Mouse (Mus musculus) kidney, postnatal 36 days (tissue): ENCODE measurements around the gene Scarf2.

ENCODE experiments used
- DNase-seq, 2 experiments: peaks; one replicate each; pipeline ENCODE4 v3.0.0; 2021 to 2022; ENCODE audit warnings: mixed read lengths in 2 of 2

The Scarf2 gene

DNA sequence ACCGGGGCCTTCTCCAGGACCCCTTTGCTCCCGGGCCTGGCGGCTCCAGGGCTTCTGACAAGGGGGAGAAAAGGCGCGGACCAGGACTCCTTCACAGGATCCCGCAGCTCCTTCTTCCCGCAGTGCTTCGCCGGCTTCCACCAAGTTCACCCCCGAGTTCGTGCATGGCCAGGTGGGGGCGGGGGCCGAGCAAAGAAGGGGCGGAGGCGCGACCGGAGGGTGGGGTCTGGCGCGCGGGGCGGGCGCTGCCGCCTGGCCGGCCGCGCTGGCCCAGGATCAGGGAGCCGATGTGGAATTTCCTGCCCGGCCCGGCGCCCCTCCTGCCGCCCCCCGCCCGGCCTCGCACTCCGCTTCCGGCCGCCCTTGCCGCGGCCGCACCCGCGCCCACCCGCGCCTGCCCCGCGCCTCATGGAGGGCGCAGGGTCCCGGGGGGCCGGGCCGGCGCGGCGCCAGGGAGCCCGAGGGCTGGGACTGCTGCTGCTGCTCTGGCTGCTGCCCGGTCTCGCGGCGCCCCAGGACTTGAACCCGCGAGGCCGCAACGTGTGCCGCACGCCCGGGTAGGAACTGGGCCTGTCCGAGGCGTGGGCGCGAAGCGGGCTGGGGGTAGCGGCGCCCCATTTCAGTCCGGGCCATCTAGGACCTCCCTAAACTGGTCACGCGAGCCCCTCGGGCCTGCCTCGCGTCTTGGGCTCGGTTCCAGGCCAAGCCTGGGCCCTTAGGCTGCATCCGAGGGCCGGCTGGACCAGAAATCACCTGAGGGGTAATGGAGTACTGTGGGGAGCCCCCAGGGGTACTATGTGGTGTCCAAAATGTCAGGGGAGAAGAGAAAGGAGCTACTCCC, at the start of gene Scarf2:
Gene Scarf2, plus strand, starts transcription at position 312 of the 841 bp plus-strand sequence.
- DNase-seq: peak; percentile 52 to 74

DNA sequence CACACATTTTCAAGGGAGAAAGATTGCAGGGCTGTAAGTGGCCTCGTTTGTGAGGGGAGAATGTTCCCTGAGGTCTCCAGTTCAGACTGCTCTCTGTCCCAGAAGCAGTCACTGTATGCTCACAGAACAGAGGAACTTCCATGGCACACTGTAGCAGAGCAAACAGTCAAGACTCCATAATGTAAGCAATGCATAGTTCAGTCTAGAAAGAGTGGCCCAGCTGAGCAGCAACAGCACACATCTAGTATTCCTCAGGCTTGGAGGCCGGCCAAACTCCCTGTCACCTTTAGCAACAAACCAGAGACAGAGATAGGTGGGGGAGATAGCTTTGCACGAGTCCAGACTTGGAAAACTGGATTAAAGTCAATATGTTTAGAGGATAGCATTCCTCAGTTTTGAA, 44.1 kb upstream of the Scarf2 start:
- peak in 1 of 2 experiments; percentile 57 for DNase-seq

DNA sequence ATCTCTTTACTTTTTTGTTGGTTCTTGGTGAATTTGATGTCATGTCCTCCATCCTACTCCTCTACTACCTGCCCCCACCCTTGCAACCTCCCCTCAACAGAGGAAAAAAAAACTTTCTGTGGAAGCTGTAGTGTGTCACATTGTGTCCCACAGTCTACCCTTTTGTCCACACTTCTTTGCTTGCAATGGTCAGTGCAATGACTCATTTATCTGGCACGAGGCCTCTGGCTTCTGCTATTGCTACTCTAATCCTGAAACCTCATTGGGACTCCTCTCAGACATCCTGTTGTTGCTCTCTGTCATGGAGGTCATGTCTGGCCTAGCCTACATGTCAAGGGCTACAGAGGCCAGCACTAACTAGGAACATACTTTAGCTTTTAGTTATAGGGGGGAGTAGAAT, 43.4 kb upstream of the Scarf2 start:
- peak in 1 of 2 experiments; percentile 43 for DNase-seq

DNA sequence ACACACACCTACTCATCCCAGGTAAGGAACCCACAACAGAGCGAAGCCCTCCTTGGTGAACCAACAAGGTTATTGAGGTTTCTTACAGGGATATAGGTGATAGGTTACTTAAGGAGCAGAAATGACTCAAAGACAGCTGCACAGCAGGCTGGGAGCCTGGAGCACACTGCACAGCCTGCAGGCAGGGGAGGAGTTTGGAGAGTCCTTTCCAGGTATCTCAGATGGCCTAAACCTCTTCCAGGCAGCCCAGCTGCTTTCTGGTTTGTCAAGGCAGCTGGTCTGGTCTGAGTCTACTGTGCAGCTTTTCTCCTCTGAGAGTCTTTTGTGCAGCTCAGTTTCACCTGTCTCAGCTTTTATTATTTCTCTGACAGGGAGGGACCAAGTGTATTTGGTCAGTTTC, 39.3 kb upstream of the Scarf2 start:
- no peak for DNase-seq

DNA sequence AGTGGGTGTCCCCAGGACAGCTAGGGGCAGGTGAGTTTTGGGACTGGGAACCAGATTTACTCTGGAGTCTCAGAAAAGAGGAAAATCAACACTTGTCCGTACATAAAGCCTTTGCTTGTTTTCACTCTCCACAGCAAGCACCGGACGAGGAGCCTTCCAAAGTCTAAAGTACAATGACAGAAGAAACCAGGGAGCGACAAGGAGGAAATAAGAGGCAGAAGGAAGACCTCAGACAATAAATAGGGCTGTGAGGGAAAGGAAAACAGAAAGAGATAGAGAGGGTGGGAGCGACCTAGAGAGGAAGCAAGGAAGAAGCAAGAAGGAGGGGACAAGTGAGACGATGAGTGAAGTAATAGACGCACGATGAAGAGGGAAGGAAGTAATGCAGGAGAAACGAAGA, 38.2 kb upstream of the Scarf2 start:
- DNase-seq: peak; percentile 54 to 55

DNA sequence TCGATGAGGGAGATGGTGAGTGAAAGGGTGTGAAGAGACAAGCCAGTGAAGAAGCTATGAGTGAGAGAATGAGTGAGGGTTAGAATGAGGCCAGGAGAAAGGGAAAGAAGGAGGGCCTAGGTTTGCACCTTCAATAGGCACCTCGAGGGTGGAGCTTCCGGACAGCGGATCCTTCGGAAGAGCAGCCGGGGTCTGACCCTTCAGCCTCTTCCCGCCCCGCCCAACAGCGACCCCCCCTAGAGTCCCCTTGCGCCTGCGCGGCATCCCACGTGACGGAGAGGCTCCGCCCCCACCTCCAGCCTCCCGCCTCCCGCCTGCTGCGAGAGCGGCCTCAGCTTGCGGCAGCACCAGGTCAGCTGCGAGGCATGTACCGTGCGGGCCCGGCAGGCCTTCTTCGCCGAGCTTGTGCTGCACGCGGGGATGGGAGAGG, 37.7 kb upstream of the Scarf2 start, which contains the start of gene Klhl22:
Gene Klhl22, plus strand, starts transcription at position 275 of the 430 bp plus-strand sequence.
- peak; percentile 91 to 95 for DNase-seq

DNA sequence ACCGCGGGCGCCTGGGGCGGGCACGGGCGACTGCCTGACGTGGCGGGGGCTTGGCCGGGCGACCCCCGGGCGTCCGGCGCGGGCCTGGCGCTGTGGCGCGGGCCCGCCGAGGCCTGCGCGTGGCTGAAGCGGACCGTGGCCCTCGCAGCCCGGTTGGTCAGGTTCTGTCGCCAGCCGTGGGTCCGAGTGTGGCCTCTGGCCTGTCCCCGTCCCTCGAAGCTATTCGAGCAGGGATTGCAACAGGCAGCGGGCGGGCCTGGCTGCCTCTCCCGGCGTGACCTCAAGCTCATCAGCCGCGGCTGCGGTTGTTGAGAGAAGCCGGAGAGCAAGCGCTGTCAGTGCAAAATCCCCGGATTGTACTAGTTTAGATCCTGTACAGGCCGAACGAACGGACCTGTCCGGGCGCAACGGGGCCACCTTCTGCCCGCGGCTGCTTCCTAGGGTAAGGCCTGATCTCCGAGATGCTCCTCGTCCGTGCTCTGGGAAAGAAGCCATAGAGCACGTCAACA, 37.2 kb upstream of the Scarf2 start:
- peak; percentile 45 to 65 for DNase-seq

DNA sequence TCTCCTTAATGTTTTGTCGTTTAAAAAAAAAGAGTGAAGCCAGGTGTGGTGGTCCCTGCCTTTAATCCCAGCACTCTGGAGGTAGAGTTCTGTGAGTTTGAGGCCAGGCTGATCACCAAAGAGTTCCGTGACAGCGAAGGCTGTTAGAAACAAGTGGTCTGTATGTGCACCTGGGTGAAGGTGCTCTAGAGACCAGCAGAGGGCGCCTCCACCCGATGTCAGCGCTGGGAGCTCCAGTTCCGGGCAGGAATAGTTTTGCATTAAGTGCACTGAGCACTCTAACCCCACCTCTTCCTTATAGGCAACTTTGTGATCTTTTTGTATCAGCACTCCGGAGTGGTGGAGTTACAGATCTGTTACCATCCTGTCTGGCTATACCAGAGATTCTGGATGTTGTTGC, 36.4 kb upstream of the Scarf2 start:
- DNase-seq: peak; percentile 39 to 76

DNA sequence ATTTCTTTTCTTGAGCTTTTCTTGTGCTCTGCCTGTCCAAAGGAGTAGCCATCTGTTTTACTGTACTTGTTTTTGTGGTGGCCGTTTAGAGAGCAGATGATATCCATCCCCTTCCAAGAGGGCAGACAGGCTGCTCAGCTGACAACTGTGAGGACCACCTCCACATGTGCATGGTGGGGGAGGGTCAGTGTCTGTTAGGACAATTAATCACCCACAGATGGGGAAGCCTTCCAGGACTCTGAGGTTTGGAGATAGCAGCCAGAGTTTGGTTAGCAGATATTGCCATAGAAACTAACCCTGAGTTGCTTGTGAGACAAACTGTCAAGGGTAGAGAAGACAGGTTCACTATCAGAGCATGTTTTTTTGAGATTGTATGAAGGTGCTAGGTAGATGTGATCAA, 36.0 kb upstream of the Scarf2 start:
- no peak for DNase-seq

DNA sequence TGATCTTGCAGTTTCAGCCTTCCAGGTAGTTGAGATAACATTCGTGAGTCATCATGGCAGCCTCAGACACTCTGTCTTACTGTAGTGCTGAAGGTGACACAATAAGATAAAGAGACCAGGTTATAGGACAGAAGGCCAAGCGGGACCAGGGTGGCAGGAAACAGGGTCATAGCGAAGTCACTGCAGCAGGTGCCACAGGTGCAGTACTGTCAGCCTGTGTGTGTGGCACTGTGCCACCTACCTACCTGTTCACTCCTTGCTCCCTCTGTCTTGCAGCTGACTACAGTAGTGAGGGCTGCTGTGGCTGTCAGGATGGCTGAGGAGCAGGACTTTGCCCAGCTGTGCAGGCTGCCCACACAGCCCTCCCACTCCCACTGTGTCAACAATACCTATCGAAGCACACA, 33.0 kb upstream of the Scarf2 start:
- peak; percentile 31 to 35 for DNase-seq

DNA sequence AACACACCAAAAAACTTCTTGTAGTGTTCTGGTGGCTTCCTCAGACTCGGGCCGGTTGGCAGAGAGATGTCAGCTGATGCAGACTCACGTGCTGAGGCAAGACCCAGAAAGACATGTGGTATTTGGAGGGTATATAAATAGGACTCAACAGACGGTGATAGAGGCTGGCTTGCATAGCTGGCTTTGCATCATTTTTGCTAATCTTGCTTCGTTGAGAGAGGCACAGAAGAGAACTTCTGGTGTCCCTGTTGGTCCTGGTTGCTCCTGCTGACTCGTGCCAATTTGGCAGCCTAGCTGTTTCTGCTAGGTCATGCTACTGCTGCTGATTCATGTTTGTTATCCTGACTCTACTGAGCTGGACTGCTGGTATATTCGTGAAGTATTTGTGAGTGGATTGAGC, 28.2 kb upstream of the Scarf2 start:
- peak in 1 of 2 experiments; percentile 6 for DNase-seq

DNA sequence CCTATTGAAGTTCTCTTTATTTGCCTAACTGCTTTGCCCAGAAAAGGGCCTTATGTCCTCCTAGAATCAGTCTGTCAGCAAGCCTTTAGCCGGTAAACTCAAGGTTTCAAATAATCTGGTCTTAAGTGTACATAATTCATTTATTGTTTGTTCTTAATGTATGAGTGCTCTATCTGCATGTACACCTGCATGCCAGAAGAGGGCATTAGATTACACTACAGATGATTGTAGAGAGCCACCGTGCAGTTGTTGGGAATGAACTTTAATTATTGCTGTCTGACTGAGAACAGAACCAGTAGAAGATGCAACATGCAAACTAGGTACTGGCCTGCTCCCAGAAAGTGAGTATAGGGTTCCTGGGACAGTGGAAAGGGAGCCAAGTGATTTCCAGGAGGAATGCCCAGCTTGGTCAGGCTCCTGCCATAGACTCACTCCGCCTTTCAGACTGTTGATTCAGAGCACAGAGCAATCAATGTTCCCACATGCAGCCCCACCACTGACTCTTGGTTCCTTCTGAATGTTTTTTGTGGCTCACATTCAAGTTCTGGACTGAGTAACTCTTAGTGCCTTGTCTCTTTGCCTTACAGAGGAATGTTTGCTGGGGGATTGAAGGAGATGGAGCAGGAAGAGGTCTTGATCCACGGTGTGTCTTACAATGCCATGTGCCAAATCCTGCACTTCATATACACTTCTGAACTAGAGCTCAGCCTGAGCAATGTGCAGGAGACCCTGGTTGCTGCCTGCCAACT, 25.8 kb upstream of the Scarf2 start:
- peak in 1 of 2 experiments; percentile 28 for DNase-seq

DNA sequence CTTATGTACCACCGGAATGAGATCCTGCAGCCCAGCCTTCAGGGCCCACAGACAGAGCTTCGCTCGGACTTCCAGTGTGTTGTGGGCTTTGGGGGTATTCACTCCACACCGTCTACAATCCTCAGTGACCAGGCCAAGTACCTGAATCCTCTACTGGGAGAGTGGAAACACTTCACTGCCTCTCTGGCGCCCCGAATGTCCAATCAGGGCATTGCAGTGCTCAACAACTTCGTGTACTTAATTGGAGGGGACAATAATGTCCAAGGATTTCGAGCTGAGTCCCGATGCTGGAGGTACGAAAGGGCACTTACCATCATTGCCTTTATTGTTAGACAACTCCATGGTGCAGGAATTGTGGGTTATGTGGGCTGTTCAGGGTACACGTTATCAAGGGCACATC, 20.3 kb upstream of the Scarf2 start:
- DNase-seq: peak in 1 of 2 experiments; percentile 80

DNA sequence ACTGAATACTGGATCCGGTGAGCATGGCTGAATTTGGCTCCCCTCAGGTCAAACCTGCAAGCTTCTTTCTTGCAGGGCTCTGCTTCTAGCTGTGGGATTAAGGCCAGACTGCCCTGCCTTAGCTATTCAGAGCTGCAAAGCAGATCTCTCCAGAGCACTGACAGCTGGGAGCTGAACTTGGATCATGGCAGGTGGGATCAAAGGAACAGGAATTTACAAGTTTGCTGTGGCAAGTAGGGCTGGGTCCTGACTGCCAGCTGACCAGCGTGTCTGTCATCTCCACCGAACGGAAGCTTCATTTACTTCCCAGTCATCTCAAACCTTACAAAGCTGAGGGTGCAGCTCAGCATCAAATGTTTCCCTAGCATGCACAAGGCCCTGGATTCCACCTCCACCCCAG, 18.9 kb upstream of the Scarf2 start:
- no peak for DNase-seq

DNA sequence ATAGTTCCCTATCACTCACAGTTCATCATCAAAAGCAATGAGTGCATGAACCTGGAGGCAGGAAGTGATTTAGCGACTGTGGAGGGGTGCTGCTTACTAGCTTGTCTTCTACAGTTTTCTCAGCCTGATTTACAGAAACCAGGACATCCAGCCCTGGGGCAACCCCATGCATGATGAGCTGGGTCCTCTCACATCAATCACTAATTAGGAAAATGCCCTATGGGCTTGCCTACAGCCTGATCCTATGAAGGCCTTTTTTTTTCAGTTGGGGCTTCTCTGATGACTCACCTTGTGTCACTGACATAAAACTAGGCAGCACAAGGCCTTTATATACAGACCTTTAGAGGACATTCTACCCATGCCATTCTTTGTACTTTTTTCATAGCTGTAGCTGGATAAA, 17.4 kb upstream of the Scarf2 start:
- no peak for DNase-seq

DNA sequence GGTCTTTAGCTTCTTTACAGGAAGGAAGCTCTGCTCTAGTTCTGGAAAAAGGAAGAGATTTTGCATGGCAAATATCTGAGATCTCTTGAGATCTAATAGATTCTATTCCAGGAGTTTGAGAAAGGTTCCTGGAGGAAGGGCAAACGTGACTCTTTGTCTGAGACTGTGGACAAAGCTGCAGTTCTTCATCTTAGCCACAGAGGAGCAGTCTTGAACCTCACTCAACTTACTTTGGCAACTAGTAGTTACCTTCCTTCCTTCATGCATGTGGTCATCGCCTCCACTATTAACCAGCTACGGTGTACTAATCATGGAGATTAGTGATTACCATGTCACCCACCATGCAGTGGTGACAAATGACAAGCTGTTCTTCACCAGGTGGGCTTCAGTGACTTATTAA, 11.7 kb upstream of the Scarf2 start:
- no peak for DNase-seq

DNA sequence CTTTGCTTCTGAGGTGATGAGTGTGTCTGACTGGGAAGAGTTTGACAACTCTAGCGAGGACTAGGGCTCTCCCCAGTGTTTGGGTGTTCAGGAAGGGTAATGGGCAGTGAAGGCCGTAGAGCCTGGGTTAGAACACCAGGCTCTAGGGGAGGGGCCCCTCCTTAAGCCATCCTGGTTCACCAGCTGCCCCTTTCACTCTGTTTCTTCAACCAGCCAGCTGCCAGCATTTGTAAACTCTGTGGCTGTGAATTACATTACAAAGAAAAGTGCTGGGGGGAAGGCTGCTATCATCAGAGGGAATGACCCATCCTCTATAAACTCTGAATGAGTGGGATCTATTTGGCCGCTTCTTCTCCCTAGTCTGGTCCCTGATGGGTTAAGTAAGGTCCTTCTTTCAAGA, 4.4 kb upstream of the Scarf2 start:
- DNase-seq: no peak

DNA sequence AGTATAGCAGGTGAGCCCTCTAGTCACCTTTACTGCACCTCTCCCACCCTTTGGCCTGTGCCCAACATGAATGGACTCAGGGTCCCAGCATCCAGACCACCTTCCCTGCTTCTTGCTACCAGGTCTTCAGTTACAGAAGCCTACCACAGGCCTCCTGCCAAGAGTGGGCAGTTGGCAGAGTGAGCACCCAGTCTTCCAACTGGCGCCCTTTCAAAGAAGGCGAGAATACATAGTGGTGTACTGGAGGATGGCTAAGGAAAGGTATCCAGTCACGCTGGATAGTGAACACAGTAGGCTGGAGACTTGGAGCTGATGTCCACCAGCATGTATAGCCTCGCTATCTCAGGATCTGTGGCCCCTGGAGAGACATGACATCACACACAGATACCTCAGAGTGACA, 3.0 kb upstream of the Scarf2 start:
- DNase-seq: no peak

DNA sequence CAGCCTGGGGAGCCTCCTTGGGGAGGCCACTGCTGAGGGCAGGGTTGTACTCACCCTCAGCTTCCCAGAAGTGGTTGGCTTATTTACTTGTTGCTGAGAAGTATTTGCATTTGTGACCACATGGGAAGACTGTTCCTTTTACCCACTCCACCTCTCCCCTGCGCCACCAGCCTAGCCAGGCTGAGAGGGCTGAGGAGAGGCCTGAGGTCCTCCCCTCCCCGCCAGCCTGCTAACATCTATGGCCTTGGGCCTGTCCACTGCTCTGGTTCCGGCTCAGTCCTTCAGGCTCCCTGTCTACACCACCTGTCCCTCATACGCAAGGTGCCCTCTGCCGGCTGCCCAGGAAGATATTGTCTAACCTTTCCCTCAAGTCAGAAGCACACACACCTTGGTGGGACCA, 1.4 kb upstream of the Scarf2 start:
- DNase-seq: no peak

DNA sequence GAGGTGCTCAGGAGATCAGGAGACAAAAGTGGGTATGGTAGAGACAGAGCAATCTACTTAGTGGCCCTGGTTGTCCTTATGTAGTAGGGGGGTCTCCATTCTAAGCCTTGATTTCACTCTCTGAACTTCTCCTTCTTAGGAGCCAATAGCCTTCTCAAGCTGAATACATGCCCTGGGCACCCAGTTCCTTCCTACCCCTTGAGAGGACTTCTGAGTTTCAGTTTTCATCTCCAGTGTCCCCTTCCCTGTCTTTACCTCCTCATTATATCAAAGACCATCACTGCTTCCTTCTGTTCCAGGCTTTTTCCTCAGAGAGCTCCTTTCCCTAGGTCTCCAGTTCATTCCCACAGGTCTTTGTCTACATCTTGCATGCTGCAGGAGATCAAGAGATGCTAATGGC, 563 bp upstream of the Scarf2 start:
- DNase-seq: no peak

DNA sequence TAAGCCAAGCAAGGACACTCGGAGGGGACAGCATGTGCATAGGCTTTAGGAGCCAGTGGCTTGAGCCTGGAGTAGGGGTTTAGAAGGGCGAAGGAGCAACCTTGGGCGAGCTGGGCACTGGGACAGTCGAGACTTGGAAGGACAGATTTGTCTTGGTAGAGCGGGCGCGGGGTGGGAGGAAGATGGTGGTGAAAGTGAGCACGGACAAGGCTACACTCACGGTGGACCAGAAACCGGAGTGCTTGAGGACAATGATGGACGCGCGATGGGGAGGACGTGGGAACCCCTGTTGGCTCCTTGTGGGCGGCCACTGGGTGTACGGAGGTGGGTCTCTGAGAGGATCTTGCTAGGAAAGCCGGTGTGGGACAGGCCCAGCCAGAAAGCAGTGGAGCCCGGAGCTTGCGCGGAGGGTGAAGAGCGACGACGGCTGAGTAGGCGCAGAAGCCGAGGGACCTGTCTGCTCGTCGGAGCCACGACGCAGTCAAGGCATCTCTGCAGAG, 780 bp downstream of the Scarf2 start:
- DNase-seq: peak in 1 of 2 experiments; percentile 38

DNA sequence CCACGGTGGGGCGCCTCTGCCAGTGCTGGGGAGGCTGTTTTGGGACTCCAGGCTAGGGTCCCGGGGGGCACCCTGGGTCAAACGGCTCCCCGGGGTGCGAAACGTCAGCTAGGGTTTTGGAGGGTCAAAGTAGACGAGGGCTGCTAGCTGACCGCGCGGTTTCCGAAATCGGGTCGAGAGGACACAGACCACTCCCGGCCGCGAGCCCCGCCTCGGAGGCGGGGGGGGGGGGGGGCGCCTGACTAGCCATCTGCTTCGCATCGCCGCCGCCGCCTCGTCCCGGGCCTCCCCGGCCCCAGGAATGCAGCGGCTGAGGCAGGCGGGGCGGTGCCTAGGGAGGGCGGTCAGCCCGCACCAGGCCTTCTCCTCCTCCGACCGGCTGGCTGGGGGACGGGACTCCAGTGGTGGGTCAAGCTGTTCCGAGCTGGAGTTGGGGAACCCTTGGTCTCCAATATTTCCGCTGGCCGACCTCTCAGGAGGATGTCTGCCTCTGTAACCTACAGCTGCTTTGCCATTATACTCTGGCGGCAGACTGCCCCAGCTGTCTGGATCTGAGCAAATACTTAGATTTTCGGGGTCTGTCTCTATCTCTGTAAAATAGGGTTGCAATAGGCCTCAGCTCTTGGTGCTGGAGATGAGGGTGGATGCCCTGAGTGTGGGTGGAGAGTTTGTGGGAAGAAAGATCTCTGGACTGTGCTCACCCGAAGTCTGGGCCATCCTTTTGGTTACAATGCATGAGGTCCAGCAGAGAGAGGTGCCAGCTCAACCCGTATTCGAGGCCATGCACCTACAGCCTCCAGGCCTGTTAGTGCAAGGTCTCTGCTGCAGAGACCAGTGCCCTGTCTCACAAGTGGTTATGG, 1.5 kb downstream of the Scarf2 start:
- peak; percentile 68 to 73 for DNase-seq

DNA sequence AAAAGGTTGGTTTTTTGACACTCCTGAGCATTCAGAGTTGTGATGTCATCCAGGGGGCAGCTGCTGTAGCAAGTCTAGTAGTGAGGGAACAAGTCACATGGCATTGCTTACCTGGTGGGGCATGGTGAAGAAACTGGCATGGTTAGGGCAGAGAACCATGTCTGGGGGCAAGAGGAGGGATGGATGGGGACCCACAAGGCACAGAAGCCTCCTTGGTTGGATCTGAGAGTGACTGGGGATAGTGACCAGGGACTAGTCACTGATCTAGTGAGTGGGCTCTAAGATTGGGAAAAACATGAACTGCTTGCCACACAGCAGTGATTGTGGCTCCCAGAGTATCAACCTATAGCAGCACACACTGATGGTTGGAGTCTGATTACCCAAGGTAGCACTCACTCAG, 2.5 kb downstream of the Scarf2 start:
- DNase-seq: no peak
